Mouse (Mus musculus) heart, embryonic 16.5 days (tissue): ENCODE results near the gene Vnn1. TPM values are rescaled to one million over a fixed set of nuclear protein-coding genes. Genes with fewer than 3 reads are reported as not detected.
A peak's percentile ranks its signal among the peaks of the same experiment; 100 is the strongest.

Experiments used
- ATAC-seq: fragments of 200-750 bp; cut with Nextera tagmentation; replicated peaks from 2 replicates; pipeline ENCODE4 v1.8.0; 2017; ENCODE audit warnings: moderate number of reproducible peaks; ENCODE audit not compliant: insufficient read depth, low FRiP score; ENCODE audit errors: extremely low read depth
- H3K27ac ChIP-seq: fragments of 300-500 bp; sonication (generic); 2 replicates; pipeline ENCODE4 v1.5.1; 2014; ENCODE audit warnings: mild to moderate bottlenecking, low read length, control low read depth, moderate library complexity
- H3K27me3 ChIP-seq: fragments of 300-500 bp; sonication (generic); 2 replicates; pipeline ENCODE4 v1.6.1; 2014; ENCODE audit warnings: low read length, mixed read lengths; ENCODE audit not compliant: control insufficient read depth, insufficient read depth
- H3K36me3 ChIP-seq: fragments of 300-500 bp; sonication (generic); 2 replicates; pipeline ENCODE4 v1.6.1; 2014; ENCODE audit not compliant: control insufficient read depth, insufficient read depth
- H3K4me1 ChIP-seq: fragments of 300-500 bp; sonication (generic); 2 replicates; pipeline ENCODE4 v1.6.1; 2014; ENCODE audit warnings: low read length, mixed read lengths; ENCODE audit not compliant: control insufficient read depth, insufficient read depth
- H3K4me2 ChIP-seq: fragments of 300-500 bp; sonication (generic); 2 replicates; pipeline ENCODE4 v1.6.1; 2014; ENCODE audit warnings: low read depth, mild to moderate bottlenecking, control low read depth, low read length
- H3K4me3 ChIP-seq: fragments of 300-500 bp; sonication (generic); 2 replicates; pipeline ENCODE4 v1.5.1; 2014; ENCODE audit warnings: mild to moderate bottlenecking, control low read depth, low read length
- H3K9ac ChIP-seq: fragments of 300-500 bp; sonication (generic); 2 replicates; pipeline ENCODE4 v1.6.1; 2014; ENCODE audit warnings: low read length, control low read depth
- H3K9me3 ChIP-seq: fragments of 300-500 bp; sonication (generic); replicated peaks from 2 replicates; pipeline ENCODE4 v1.6.1; 2016; ENCODE audit warnings: low read length; ENCODE audit not compliant: control insufficient read depth
- WGBS: fragments of 180-500 bp; shearing (Covaris S2); extraction: QIAGEN DNeasy Blood & Tissue Kit; methylation state at CpG from one replicate; pipeline ENCODE4 v1.1.7; 2014; 5-methylcytosine and 5-hydroxymethylcytosine counted together
- polyA plus RNA-seq: library from polyadenylated mRNA; unstranded; fragments of >200 nt; fragmentation: Nextera tagmentation; extraction: Ambion mirVana; gene quantifications from 2 replicates; pipeline ENCODE4 v1.2.1, GENCODE M21; 2015

The Vnn1 gene
- polyA plus RNA-seq, result 1.8 and 2.3 TPM in 2 replicates

DNA sequence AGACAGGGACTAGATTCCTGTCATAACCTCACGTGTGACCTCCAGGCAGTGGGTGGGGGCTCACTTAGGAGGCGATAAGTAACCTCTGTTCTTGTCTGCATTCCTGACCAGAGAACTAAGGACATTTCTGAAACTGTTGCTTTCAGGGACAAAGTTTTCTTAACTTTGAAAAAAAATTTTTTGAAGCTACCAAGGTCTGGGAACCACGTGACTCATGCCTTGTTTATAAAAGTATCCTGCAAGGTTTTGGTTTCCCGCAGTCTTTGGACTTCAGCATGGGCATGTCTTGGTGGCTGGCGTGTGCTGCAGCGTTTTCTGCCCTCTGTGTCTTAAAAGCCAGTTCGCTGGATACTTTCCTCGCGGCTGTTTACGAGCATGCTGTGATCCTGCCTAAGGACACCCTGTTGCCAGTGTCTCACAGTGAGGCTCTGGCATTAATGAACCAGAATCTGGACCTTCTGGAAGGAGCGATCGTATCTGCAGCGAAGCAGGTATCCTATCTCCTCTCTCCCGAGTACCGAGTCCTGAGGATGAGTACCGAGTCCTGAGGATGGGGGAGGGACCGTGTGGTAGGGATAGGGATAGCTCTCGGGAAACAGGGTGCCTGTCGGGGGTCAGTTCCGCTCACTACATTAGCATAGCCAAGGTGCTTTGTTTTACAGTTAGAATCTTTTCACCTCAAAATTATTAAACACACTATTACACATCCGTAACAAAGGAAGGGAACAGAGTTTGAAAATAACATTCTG, at the start of gene Vnn1:
Vnn1 (plus strand) TSS at position 88 of the 749 bp plus-strand sequence.
- H3K4me2 ChIP-seq, result peak within 1 kb of the TSS; percentile 76
- H3K9ac ChIP-seq, result peak within 1 kb of the TSS; percentile 7
- H3K9me3 ChIP-seq, result no peaks in the 10 kb centered on the region
- H3K27ac ChIP-seq, result no peak within 1 kb of the TSS
- H3K27me3 ChIP-seq, result no peaks in the 10 kb centered on the region
- ATAC-seq, result no peak
- H3K4me1 ChIP-seq, result peaks cover 5% of the 10 kb centered on the region; the same call in 1 of the 2 replicates
- H3K36me3 ChIP-seq, result no peaks in the 10 kb centered on the region
- peak within 1 kb of the TSS; percentile 43 for H3K4me3 ChIP-seq
- WGBS, result 14% methylated on average over 21 of the region's 21 CpGs

DNA sequence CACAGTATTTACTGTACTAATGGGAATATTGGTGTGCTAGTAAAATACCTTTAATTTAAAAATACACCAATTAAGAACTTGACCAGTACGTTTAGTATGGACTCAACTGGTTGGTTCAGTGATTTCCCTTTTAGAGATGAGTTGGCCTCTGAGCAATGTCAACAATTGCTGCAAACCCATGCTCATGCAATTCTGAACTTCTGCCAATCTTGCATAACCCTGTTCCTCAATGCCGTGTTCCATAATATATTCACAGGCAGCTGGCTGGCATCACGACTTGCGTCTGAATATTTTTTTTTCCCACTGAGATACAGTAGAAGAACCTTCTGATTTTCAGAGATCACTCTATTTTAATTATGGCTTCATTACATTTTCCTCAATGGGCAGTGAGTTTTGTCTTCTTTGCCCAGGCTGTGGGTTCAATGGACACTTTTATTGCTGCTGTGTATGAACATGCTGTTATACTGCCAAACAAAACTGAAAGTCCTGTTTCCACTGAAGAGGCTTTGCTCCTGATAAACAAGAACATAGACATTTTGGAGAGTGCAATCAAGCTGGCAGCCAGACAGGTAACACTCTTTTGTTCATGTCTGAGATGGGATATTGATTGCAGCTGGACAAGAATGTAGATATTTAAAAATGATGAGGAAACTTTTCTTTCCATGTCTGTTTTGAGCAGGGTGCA, 43.1 kb upstream of the Vnn1 start, which contains the start of gene Vnn3:
Vnn3 (plus strand) TSS at position 235 of the 685 bp plus-strand sequence.
- Histone ChIP-seq H3K4me2 (no peak within 1 kb of the TSS), H3K9me3 (no peaks in the 10 kb centered on the region), H3K36me3 (no peaks in the 10 kb centered on the region), H3K4me1 (no peaks in the 10 kb centered on the region), H3K27ac (no peak within 1 kb of the TSS), H3K9ac (no peak within 1 kb of the TSS), H3K4me3 (no peak within 1 kb of the TSS), H3K27me3 (no peaks in the 10 kb centered on the region)
- no peak for ATAC-seq
- WGBS, result 69% methylated on average over 4 of the region's 4 CpGs

GRCm38 (mm10) chr10:23852096-23852495, 42.4 kb upstream of the Vnn1 start:
- no peak overlapping the region for H3K4me2 ChIP-seq
- whole genome bisulfite sequencing, result 74% methylated on average over 2 of the region's 2 CpGs
- H3K27ac ChIP-seq, result no peak overlapping the region
- no peak overlapping the region for H3K9ac ChIP-seq
- no peaks in the 10 kb centered on the region for H3K36me3 ChIP-seq
- H3K9me3 ChIP-seq, result no peaks in the 10 kb centered on the region
- H3K4me1 ChIP-seq, result no peaks in the 10 kb centered on the region
- H3K27me3 ChIP-seq, result no peaks in the 10 kb centered on the region
- ATAC-seq, result no peak
- no peak overlapping the region for H3K4me3 ChIP-seq

DNA sequence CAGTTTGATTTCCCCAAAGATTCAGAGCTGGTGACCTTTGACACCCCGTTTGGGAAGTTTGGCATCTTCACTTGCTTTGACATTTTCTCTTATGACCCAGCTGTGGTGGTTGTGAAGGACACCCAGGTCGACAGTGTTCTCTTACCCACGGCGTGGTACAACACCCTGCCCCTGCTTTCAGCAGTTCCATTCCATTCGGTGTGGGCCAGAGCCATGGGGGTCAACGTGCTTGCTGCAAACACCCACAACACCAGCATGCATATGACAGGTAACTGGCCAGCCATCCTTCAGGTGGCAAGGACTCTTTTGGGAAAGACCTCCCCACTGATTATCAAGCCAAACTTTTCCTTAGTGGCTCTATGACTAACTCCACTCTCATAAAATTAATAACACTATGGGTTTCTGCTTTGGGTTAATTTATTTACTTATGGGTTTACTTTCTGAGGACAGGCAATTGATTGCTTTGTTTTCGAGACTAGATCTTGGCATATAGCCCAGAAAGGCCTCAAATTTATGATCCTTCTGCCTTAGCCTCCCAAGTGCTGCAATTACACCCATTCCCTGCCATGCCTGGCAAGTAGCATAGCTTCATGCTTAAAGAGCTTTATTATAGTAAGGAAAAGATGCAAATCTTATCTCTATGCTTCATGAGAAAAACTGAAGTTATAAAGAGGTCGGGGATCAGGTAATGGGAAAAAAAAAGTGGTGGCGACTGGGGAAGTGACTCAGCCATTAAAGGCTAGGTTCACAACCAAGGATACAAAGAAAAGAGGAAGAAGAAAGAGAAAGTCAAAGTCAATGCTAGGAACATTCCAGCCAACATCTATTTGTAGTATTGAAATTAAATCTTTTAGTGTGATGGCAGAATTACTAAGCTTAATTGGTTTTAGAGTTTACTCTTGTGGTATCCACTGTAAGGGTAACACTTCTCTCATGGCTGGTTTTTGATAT, 29.9 kb upstream of the Vnn1 start:
- no peaks in the 10 kb centered on the region for H3K4me1 ChIP-seq
- no peak overlapping the region for H3K4me3 ChIP-seq
- H3K9ac ChIP-seq, result no peak overlapping the region
- H3K27me3 ChIP-seq, result no peaks in the 10 kb centered on the region
- H3K4me2 ChIP-seq, result no peak overlapping the region
- no peak for ATAC-seq
- WGBS, result 72% methylated on average over 9 of the region's 9 CpGs
- no peaks in the 10 kb centered on the region for H3K36me3 ChIP-seq
- H3K27ac ChIP-seq, result no peak overlapping the region
- H3K9me3 ChIP-seq, result peaks cover 9% of the 10 kb centered on the region

- Histone ChIP-seq H3K9me3 (no peaks in the 10 kb centered on the region), H3K27me3 (no peaks in the 10 kb centered on the region), H3K9ac (no peak overlapping the region), H3K4me3 (no peak overlapping the region), H3K4me1 (no peaks in the 10 kb centered on the region), H3K36me3 (no peaks in the 10 kb centered on the region), H3K4me2 (no peak overlapping the region), H3K27ac (no peak overlapping the region)
- 85% methylated on average over 6 of the region's 6 CpGs for WGBS
- ATAC-seq, result no peak
Measured at GRCm38 (mm10) chr10:23880695-23881094, 13.8 kb upstream of the Vnn1 start.

- H3K27ac ChIP-seq, result no peak overlapping the region
- no peak for ATAC-seq
- H3K36me3 ChIP-seq, result no peaks in the 10 kb centered on the region
- 91% methylated on average over 1 of the region's 1 CpGs for WGBS
- no peaks in the 10 kb centered on the region for H3K4me1 ChIP-seq
- no peaks in the 10 kb centered on the region for H3K27me3 ChIP-seq
- no peak overlapping the region for H3K4me3 ChIP-seq
- H3K9ac ChIP-seq, result no peak overlapping the region
- H3K9me3 ChIP-seq, result no peaks in the 10 kb centered on the region
- H3K4me2 ChIP-seq, result no peak overlapping the region
Measured at GRCm38 (mm10) chr10:23884910-23885309, 9.6 kb upstream of the Vnn1 start.

GRCm38 (mm10) chr10:23886060-23886459, 8.4 kb upstream of the Vnn1 start:
- no peak overlapping the region for H3K9ac ChIP-seq
- WGBS, result 75% methylated on average over 3 of the region's 3 CpGs

DNA sequence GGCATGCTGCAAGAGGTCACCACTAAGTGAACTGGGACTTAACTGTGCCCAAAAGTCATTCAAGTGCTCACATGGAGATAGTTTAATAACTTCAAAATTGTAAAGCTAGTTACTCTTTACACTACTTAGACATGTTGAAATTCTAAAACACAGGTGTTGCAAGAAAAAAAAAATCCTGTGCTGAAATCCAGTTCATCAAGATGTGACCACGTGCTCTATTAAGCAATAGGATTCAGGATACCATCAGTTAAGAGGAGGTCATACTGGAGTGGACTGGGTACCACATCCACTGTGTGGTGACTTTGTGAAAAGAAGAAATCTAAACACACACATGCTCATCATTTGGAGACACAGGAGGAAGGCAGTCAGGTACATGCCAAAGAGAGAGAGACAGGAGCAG, 1.5 kb upstream of the Vnn1 start:
- Histone ChIP-seq H3K36me3 (no peaks in the 10 kb centered on the region), H3K4me2 (no peak overlapping the region), H3K27me3 (no peaks in the 10 kb centered on the region), H3K9me3 (no peaks in the 10 kb centered on the region), H3K27ac (no peak overlapping the region), H3K4me1 (peaks cover 5% of the 10 kb centered on the region; the same call in 1 of the 2 replicates), H3K9ac (no peak overlapping the region), H3K4me3 (no peak overlapping the region)
- no peak for ATAC-seq
- WGBS, result 92% methylated on average over 1 of the region's 1 CpGs

More at GRCm38 (mm10) chr10:23886060-23886459, 8.4 kb upstream of the Vnn1 start:
- Histone ChIP-seq H3K27ac (no peak overlapping the region), H3K27me3 (no peaks in the 10 kb centered on the region), H3K4me3 (no peak overlapping the region), H3K9me3 (no peaks in the 10 kb centered on the region), H3K4me1 (no peaks in the 10 kb centered on the region), H3K4me2 (no peak overlapping the region), H3K36me3 (no peaks in the 10 kb centered on the region)
- no peak for ATAC-seq
